Mouse (Mus musculus): Measurements from ENCODE around the gene Elk4.
A peak's percentile ranks its signal among the peaks of the same experiment; 100 is the strongest.

The Elk4 gene

GRCm38 (mm10) chr1:132065001-132065400 lies 57.6 kb downstream of the Elk4 start:
- no peak for DNase-seq (ENCODE audit: low read depth, low spot score)

- DNase-seq (ENCODE audit: low read depth, low spot score) = no peak
These were observed 58.2 kb downstream of the Elk4 start for GRCm38 (mm10) chr1:132065475-132066172.

GRCm38 (mm10) chr1:132067261-132068255 lies 60.2 kb downstream of the Elk4 start, which contains the start of gene Mfsd4a:
Mfsd4a (minus strand) TSS chr1:132068062.
- DNase-seq (ENCODE audit: low read depth, low spot score) = peak; percentile 86

- no peak for DNase-seq (ENCODE audit: low read depth, low spot score)
These were observed 62.0 kb downstream of the Elk4 start for GRCm38 (mm10) chr1:132069436-132069835.

GRCm38 (mm10) chr1:132070659-132071058 lies 63.3 kb downstream of the Elk4 start:
- DNase-seq (ENCODE audit: low read depth, low spot score) = no peak

GRCm38 (mm10) chr1:132075576-132075975 lies 68.2 kb downstream of the Elk4 start:
- DNase-seq (ENCODE audit: low read depth, low spot score) = no peak

- no peak for DNase-seq (ENCODE audit: low read depth, low spot score)
These were observed 71.0 kb downstream of the Elk4 start for GRCm38 (mm10) chr1:132078413-132078812.
